Mouse (Mus musculus) erythroblast, embryonic 14.5 days (primary cell): ENCODE results near the gene Zfp384.

Source experiments
- GATA1 ChIP-seq: IDR thresholded peaks from 2 replicates; pipeline ENCODE4 v1.6.1; 2012; ENCODE audit warnings: low read length, inconsistent platforms, mixed read lengths
- TAL1 ChIP-seq: IDR thresholded peaks from 3 replicates; pipeline ENCODE4 v1.6.1; 2012; ENCODE audit warnings: low read length, inconsistent platforms, mixed read lengths

- TF ChIP-seq GATA1, result no peak
- TF ChIP-seq TAL1, result no peak
Observed at GRCm38 (mm10) chr6:125041047-125041446, 32.1 kb downstream of the Zfp384 start.
